Mouse (Mus musculus) heart, adult 8-10 months (tissue): ENCODE results near the gene Olfr45. TPM values are rescaled to one million over a fixed set of nuclear protein-coding genes. Genes with fewer than 3 reads are reported as not detected.
"Not testable (repeated sequence)": the region's sequence is repeated elsewhere in the genome, so short reads cannot be mapped to it uniquely, and the experiment has no call there.

Source experiments
- DNase-seq: peaks from one replicate; pipeline ENCODE4 v3.0.0; 2022; ENCODE audit warnings: low spot score
- total RNA-seq, 4 experiments: library from RNA; stranded (reverse); gene quantifications; 2 replicates each; pipeline ENCODE4 v1.2.4; 2022

Gene Olfr45
- not detected for total RNA-seq

GRCm38 (mm10) chr7:140681651-140682050 lies at the start of gene Olfr45:
TSS of gene Olfr45 (plus strand) at chr7:140681951.
- no peak for DNase-seq

DNA sequence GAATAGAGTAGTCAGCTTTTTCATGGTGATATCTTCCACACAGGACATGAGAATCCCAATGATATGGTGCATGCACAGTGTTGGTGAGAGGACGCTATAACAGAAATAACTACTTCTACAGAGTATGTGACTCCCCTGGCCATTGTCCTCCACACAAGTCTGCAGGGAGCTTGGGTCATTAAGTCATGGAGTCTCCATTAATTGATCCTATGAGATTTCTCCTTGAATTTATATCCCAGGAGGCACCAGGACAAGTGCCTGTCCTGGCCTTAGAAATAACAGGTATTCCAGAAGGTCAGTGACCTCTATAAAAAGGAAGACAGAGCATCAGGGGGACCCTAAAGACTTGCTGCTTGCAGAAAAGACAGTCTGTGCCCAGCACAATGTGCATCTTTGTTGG lies 35.6 kb upstream of the Olfr45 start, which contains the start of gene Olfr53:
Gene Olfr53, plus strand, starts transcription at position 301 of the 400 bp plus-strand sequence.
- no peak for DNase-seq

DNA sequence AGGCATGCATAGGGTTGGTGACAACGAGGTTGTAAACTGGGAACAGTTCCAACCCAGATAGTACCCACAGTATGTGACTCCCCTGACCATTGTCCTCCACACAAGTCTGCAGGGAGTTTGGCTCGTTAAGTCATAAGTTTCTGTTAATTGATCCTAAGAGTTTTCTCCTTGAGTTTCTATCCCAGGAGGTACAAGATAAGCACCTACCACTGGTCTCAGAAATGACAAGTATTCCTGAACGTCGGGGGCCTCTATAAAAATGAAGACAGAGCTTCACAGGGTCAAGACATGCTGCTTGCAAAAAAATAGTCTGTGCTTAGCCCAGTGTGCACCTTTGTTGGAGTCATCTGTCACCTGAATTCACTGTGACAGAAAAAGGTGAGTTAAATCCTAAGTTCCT lies 22.1 kb upstream of the Olfr45 start, which contains the start of gene Olfr539:
Gene Olfr539, plus strand, starts transcription at position 301 of the 400 bp plus-strand sequence.
- DNase-seq, result no peak

GRCm38 (mm10) chr7:140670693-140671092 lies 11.1 kb upstream of the Olfr45 start:
- not testable (repeated sequence) for DNase-seq

- no peak for DNase-seq
Measured at GRCm38 (mm10) chr7:140675863-140676262, 5.9 kb upstream of the Olfr45 start.

DNA sequence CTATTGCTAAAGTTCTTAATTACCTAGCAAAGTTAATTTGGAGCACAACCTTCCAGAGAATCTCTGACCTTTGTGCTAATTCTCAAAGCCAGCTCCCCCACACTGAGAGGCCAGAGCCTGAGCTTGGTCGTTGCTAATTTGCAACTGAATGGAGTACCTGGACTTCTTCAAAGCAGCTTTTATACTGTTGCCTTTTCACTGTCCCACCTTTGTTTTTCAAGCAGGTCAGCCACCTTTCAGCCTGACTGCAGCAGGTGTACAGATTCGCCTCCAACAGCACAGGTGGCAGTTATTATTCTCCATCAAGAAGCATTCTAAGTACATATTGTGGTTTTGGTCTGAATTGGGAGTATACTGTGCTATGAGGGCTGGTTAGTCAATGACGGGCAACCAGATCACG lies 2.2 kb upstream of the Olfr45 start:
- DNase-seq, result not testable (repeated sequence)

DNA sequence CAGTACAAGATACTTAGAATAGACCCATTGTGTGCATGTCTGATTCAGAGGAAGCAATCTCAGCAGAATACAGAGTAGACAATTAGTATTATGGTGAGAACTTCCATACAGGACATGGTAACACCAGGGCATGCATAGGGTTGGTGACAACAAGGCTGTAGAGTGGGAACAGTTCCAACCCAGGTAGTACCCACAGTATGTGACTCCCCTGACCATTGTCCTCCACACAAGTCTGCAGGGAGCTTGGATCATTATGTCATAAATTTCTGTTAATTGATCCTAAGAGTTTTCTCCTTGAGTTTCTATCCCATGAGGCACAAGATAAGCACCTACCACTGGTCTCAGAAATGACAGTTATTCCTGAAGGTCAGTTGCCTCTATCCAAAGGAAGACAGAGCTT lies 15.2 kb downstream of the Olfr45 start, which contains the start of gene Olfr541:
Gene Olfr541, plus strand, starts transcription at position 301 of the 400 bp plus-strand sequence.
- DNase-seq, result no peak

GRCm38 (mm10) chr7:140706348-140706747 lies 24.6 kb downstream of the Olfr45 start:
- no peak for DNase-seq

DNA sequence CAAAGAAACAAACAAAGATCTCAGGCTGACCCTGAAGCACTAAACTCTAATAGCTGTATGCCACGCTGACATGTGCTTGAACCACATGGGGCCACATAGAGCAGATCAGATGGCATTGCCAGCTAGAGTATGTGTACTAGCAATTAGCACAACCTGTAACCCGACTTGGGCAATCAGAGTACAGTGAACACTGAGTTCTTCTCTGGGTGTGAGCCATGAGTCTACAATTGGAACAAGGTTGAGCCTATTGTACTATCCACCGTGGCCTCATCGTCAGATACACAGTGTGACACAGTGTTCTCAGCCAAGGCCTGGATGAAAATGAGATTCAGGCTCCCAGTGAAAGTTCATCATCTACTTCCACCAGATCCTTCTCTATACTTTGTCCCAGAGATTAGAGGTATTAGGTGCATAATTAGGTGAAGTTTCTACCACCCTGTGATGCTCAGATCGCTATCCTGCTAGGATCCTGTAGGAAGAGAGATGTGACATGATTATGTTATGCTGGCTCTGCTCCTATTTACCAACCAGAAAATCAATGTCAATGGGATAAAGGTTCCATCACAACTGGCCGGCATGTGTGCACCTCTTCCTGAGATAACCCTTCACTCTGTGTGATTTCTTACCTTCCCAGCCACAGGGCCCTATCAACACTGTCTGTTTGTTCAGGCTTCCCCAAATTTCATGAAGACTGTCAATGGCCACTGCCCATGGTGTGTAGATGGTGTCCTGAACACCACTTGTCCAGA lies 26.0 kb downstream of the Olfr45 start:
- DNase-seq, result no peak

- DNase-seq, result no peak
Measured at GRCm38 (mm10) chr7:140717155-140718055, 35.7 kb downstream of the Olfr45 start.

- no peak for DNase-seq
Measured at GRCm38 (mm10) chr7:140721095-140721494, 39.3 kb downstream of the Olfr45 start.

- no peak for DNase-seq
Measured at GRCm38 (mm10) chr7:140725558-140725957, 43.8 kb downstream of the Olfr45 start.

DNA sequence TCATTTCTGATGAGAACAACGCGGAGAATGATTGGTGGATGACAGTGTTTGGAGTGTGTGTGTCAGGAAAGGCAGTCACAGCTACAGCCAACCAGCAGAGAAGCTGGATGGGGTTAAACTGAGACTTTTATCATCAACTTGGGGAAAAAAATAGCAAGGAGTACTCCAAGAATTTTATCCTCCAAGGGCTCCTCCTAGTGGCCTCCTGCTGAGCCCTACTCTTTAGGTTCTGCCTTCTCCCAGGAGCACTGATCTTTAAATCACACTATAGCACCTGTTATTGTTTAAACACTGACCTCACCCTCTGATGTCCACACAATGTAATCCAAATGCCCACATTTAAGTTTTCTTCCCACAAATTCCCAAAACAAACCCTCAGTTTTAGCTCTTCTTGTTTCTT lies 51.4 kb downstream of the Olfr45 start:
- no peak for DNase-seq

Other genes with a start within 250 kb of the Olfr45 start
- gene Olfr533, start 218.6 kb upstream of the Olfr45 start, total RNA-seq, result not detected
- gene Olfr535, start 197.7 kb upstream of the Olfr45 start, total RNA-seq, result not detected
- not detected for gene Olfr536, start 174.6 kb upstream of the Olfr45 start, total RNA-seq
- gene Olfr538, start 114.1 kb upstream of the Olfr45 start, total RNA-seq, result not detected
- not detected for gene Olfr46, start 80.7 kb upstream of the Olfr45 start, total RNA-seq
- gene Olfr61, start 53.0 kb upstream of the Olfr45 start, total RNA-seq, result not detected
- gene Olfr53, start 35.5 kb upstream of the Olfr45 start, total RNA-seq, result not detected
- gene Olfr539, start 22.0 kb upstream of the Olfr45 start, total RNA-seq, result not detected
- not detected for gene Olfr541, start 15.3 kb downstream of the Olfr45 start, total RNA-seq
- 1 to 10 TPM; 3.0 to 9.8 (median 4.0) TPM for gene Cyp2e1, start 81.8 kb downstream of the Olfr45 start, total RNA-seq
- gene Syce1, start 105.9 kb downstream of the Olfr45 start, total RNA-seq, result under 1 TPM in 1 of 4 experiments, not detected in 3; 0.28 TPM
- under 1 TPM; 0.06 to 0.53 (median 0.30) TPM for gene Zfp941, start 140.2 kb downstream of the Olfr45 start, total RNA-seq
- 1 to 10 TPM in 2 of 4 experiments, under 1 TPM in 2; 0.79 to 3.2 (median 1.4) TPM for gene Urah, start 153.1 kb downstream of the Olfr45 start, total RNA-seq
- gene Scgb1c1, start 163.6 kb downstream of the Olfr45 start, total RNA-seq, result 10 to 100 TPM; 26.3 to 49.2 (median 37.1) TPM
- not detected for gene Odf3, start 165.9 kb downstream of the Olfr45 start, total RNA-seq
- gene Gm45785, start 174.4 kb downstream of the Olfr45 start, total RNA-seq, result not detected
- gene Ric8a, start 175.0 kb downstream of the Olfr45 start, total RNA-seq, result 10 to 100 TPM; 22.3 to 24.4 (median 23.3) TPM
- 10 to 100 TPM in 1 of 4 experiments, 1 to 10 TPM in 3; 7.9 to 11.8 (median 8.8) TPM for gene Bet1l, start 175.6 kb downstream of the Olfr45 start, total RNA-seq
- 10 to 100 TPM; 80.4 to 85.4 (median 84.0) TPM for gene Psmd13, start 200.0 kb downstream of the Olfr45 start, total RNA-seq
- gene Sirt3, start 200.4 kb downstream of the Olfr45 start, total RNA-seq, result 10 to 100 TPM; 67.8 to 72.6 (median 69.6) TPM
- 1,000 to 10,000 TPM; 2,926 to 3,503 (median 3,138) TPM for gene Cox8b, start 218.5 kb downstream of the Olfr45 start, total RNA-seq
- gene Nlrp6, start 239.0 kb downstream of the Olfr45 start, total RNA-seq, result not detected